Mouse (Mus musculus): ENCODE measurements at regions not wholly inside any gene's neighbourhood (a gene's known extent, or its start where the extent isn't known, plus 50 kb on each side); places are given as distances from the start of the nearest gene placed in this dataset.
"Not testable (repeated sequence)": the region's sequence is repeated elsewhere in the genome, so short reads cannot be mapped to it uniquely, and the experiment has no call there.

DNA sequence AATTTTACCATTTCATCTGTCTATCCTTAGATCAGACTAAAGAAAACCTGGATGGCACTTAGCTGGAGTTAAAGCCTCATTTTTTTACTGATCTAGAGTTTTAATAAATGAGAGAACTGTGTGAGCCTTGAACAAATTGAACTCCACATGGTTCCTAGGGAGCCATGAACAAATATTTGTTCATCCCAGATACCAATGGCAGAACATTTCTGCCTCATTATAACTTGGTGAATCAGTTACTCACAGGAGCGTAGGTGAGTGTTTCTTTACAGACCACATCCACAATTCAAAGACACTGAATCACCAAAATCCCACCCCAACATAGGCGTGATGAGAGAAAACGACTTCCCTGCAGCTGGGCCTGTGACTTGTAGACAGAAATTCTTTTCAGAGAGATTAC lies 295.4 kb upstream of the Ube2e3 start:
- no peaks in the 10 kb centered on the region for H3K36me3 ChIP-seq (ENCODE audit: control insufficient read depth, insufficient read depth)
- H3K4me1 ChIP-seq (ENCODE audit: control insufficient read depth, low read depth, low read length): no peaks in the 10 kb centered on the region
- 39% methylated on average over 3 of the region's 3 CpGs for WGBS (ENCODE audit: insufficient replicate concordance)
- no peak overlapping the region for H3K9ac ChIP-seq (ENCODE audit: low read depth, low read length)
- no peaks in the 10 kb centered on the region for H3K27me3 ChIP-seq (ENCODE audit: control insufficient read depth, insufficient read depth, low read depth, low read length)
- H3K4me3 ChIP-seq (ENCODE audit: low read depth, low read length): no peak overlapping the region
- no peaks in the 10 kb centered on the region for H3K9me3 ChIP-seq (replicated peaks; ENCODE audit: control insufficient read depth, low read length)
- H3K4me2 ChIP-seq (ENCODE audit: low read depth, low read length): no peak overlapping the region
- no peak overlapping the region for H3K27ac ChIP-seq (ENCODE audit: low read length)
- ATAC-seq (ENCODE audit: low read depth): no peak; the same call in 1 of the 2 replicates

DNA sequence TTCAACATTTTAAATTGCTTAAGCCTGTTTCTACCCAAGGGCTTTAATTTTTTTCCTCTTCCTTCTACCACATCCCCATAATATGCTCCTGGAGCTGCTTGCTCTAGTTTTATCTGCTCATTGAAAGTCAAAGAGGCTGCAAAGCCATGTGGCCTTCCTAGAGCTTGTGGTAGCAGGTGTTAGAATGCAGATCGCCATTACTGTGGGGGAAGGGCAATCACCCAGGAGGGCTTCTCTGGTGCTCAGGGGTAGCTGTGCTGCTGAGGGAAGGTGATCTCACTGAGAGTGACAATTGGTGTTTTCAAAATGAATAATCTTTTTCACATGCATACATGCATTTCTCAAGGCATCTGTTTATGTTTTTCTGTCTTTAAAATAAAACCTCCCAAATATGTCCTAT lies 309.8 kb upstream of the Ube2e3 start:
- 57% methylated on average over 1 of the region's 1 CpGs for WGBS (ENCODE audit: insufficient replicate concordance)
- Histone ChIP-seq H3K27ac (ENCODE audit: low read length) (no peak overlapping the region), H3K4me2 (ENCODE audit: low read depth, low read length) (no peak overlapping the region), H3K36me3 (ENCODE audit: control insufficient read depth, insufficient read depth) (no peaks in the 10 kb centered on the region), H3K9ac (ENCODE audit: low read depth, low read length) (no peak overlapping the region), H3K4me3 (ENCODE audit: low read depth, low read length) (no peak overlapping the region), H3K9me3 (replicated peaks; ENCODE audit: control insufficient read depth, low read length) (no peaks in the 10 kb centered on the region), H3K27me3 (ENCODE audit: control insufficient read depth, insufficient read depth, low read depth, low read length) (no peaks in the 10 kb centered on the region), H3K4me1 (ENCODE audit: control insufficient read depth, low read depth, low read length) (no peaks in the 10 kb centered on the region)
- no peak for ATAC-seq (ENCODE audit: low read depth)

DNA sequence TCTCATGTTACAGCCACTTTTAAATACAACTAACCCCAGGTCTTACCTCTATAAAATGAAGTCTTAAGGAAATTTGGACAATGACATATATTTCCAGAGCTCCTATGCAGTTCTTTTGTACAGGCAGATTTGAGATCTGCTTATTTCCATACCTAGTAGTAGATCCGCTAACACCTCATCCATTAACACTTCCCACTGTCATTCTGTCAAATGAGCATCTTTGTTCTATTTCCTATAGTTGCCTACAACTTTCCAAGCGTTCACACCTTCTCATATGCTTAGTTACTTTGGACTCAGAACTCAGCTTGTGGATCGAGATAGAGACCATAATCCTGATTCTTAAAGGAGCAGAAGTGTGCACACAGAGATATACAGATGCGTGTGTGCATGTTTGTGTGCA lies 316.8 kb upstream of the Ube2e3 start:
- no peaks in the 10 kb centered on the region for H3K36me3 ChIP-seq (ENCODE audit: control insufficient read depth, insufficient read depth)
- no peaks in the 10 kb centered on the region for H3K9me3 ChIP-seq (replicated peaks; ENCODE audit: control insufficient read depth, low read length)
- H3K4me3 ChIP-seq (ENCODE audit: low read depth, low read length): no peak overlapping the region
- H3K9ac ChIP-seq (ENCODE audit: low read depth, low read length): no peak overlapping the region
- ATAC-seq (ENCODE audit: low read depth): no peak
- H3K4me2 ChIP-seq (ENCODE audit: low read depth, low read length): no peak overlapping the region
- H3K27me3 ChIP-seq (ENCODE audit: control insufficient read depth, insufficient read depth, low read depth, low read length): no peaks in the 10 kb centered on the region
- H3K4me1 ChIP-seq (ENCODE audit: control insufficient read depth, low read depth, low read length): no peaks in the 10 kb centered on the region
- H3K27ac ChIP-seq (ENCODE audit: low read length): no peak overlapping the region
- 61% methylated on average over 4 of the region's 4 CpGs for WGBS (ENCODE audit: insufficient replicate concordance)

DNA sequence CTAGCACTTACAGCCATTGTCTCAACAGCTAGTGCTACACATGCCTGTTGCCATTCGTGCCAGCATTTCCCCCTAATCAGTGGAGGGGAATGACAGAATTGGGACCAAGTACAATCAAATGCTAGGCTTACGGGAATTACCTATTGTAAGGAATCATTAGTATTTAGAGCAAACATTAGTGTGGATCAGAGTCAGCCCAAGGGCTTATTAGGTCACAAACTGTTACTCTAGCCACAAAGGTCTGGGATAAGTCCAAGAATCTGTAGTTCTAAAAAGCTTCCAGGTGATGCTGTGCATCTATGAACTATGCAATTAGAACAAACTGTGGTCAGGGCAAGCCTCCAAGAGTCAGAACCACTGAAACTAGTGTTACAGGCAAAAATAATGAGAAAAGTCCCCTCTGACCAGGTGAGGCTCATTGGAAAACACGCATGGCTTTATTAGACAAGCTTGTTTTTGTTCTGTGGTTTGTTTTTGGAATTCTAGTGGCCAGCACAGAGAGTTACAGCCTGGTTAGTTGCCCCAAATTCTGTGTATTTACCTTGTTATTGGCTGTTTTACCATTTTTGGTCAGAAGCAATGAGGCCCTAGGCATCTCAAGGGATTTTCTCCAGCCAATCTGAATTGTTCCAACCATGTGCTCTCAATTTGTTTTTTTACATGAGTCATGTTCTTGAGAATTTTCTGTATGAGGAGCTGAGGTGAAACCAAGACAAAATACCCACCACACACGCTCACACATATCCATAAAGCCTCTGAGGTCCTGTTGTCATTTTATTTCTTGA lies 319.0 kb upstream of the Ube2e3 start:
- Histone ChIP-seq H3K27me3 (ENCODE audit: control insufficient read depth, insufficient read depth, low read depth, low read length) (no peaks in the 10 kb centered on the region), H3K27ac (ENCODE audit: low read length) (no peak overlapping the region), H3K9me3 (replicated peaks; ENCODE audit: control insufficient read depth, low read length) (no peaks in the 10 kb centered on the region), H3K9ac (ENCODE audit: low read depth, low read length) (no peak overlapping the region), H3K36me3 (ENCODE audit: control insufficient read depth, insufficient read depth) (no peaks in the 10 kb centered on the region), H3K4me1 (ENCODE audit: control insufficient read depth, low read depth, low read length) (no peaks in the 10 kb centered on the region), H3K4me2 (ENCODE audit: low read depth, low read length) (no peak overlapping the region), H3K4me3 (ENCODE audit: low read depth, low read length) (no peak overlapping the region)
- WGBS (ENCODE audit: insufficient replicate concordance): 60% methylated on average over 4 of the region's 4 CpGs
- ATAC-seq (ENCODE audit: low read depth): no peak

DNA sequence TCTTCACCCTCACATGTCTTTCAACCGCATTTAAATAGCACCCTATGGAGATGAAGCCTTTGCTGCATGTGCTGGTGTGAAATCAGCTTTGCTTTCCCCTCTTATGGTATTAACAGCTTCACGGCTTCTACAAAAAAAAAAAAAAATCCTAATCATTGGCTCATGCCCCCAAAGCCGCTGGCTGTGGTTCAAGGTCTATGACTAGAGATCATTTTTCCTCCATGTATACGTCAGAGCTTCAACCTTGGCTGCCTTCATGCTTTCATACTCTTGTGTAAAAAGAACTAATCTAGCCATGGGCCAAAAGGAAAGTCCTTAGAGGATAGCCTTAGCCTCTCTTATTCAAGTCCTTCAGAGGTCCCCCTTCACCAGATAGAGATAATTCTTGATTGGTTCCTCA lies 320.6 kb upstream of the Ube2e3 start:
- H3K9ac ChIP-seq (ENCODE audit: low read depth, low read length): no peak overlapping the region
- WGBS (ENCODE audit: insufficient replicate concordance): 56% methylated on average over 4 of the region's 4 CpGs
- no peak overlapping the region for H3K4me2 ChIP-seq (ENCODE audit: low read depth, low read length)
- no peaks in the 10 kb centered on the region for H3K9me3 ChIP-seq (replicated peaks; ENCODE audit: control insufficient read depth, low read length)
- H3K27ac ChIP-seq (ENCODE audit: low read length): no peak overlapping the region
- H3K36me3 ChIP-seq (ENCODE audit: control insufficient read depth, insufficient read depth): no peaks in the 10 kb centered on the region
- no peak for ATAC-seq (ENCODE audit: low read depth)
- H3K4me3 ChIP-seq (ENCODE audit: low read depth, low read length): no peak overlapping the region
- no peaks in the 10 kb centered on the region for H3K4me1 ChIP-seq (ENCODE audit: control insufficient read depth, low read depth, low read length)
- H3K27me3 ChIP-seq (ENCODE audit: control insufficient read depth, insufficient read depth, low read depth, low read length): no peaks in the 10 kb centered on the region

DNA sequence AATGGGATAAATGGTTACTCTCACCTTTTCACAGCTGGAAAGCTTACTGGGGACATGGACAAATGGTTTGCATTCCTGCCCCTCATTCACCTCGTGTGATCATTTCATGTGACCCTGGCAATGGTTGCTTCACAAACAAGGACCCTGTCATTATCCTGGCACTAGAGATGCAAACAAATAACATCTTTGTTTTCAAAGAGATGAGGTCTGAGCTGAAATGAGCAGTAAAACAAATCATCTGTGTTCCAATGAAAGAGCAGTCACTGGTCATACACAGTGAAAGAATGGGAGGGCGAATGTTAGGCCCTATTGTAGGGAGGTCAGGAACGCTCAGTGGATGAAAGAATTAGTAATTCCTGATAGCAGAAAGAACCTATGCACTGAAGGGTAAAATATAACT lies 327.5 kb upstream of the Ube2e3 start:
- 49% methylated on average over 3 of the region's 3 CpGs for WGBS (ENCODE audit: insufficient replicate concordance)
- Histone ChIP-seq H3K4me2 (ENCODE audit: low read depth, low read length) (no peak overlapping the region), H3K9ac (ENCODE audit: low read depth, low read length) (no peak overlapping the region), H3K9me3 (replicated peaks; ENCODE audit: control insufficient read depth, low read length) (no peaks in the 10 kb centered on the region), H3K4me3 (ENCODE audit: low read depth, low read length) (no peak overlapping the region), H3K36me3 (ENCODE audit: control insufficient read depth, insufficient read depth) (no peaks in the 10 kb centered on the region), H3K27ac (ENCODE audit: low read length) (no peak overlapping the region), H3K27me3 (ENCODE audit: control insufficient read depth, insufficient read depth, low read depth, low read length) (no peaks in the 10 kb centered on the region), H3K4me1 (ENCODE audit: control insufficient read depth, low read depth, low read length) (no peaks in the 10 kb centered on the region)
- no peak for ATAC-seq (ENCODE audit: low read depth)

DNA sequence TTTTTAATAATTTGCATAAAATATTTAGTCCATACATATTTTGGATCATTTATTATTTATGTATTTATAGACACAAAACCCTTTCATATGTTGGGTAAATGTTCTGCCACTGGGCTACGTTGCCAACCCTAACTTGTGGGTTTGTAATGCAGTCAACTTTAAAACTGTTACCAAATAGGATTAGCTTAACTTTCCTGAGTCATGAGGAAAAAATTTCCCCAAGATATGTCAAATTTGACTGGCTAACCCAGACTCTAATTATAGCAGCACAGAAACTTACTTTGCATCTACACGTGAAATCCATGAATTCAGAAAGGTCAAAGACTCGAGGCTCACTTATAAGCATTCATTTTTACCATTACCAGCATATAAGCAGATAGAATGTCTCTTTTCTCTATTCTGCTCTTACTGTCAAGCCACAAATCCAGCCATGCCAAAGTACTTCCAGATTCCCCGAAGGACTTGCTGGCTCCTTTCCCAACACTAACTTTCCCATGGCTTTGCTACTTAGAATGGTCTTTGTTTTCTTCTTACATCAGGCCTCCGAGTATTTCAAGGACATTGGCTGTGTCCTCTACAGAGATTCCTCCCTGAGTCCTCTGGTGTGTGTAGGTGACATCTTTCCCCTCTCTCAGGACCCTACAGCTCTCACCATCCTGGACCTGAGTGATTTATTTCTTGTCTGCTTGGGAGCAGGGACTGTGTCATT lies 328.2 kb upstream of the Ube2e3 start:
- Histone ChIP-seq H3K4me3 (ENCODE audit: low read depth, low read length) (no peak overlapping the region), H3K27me3 (ENCODE audit: control insufficient read depth, insufficient read depth, low read depth, low read length) (no peaks in the 10 kb centered on the region), H3K4me1 (ENCODE audit: control insufficient read depth, low read depth, low read length) (no peaks in the 10 kb centered on the region), H3K36me3 (ENCODE audit: control insufficient read depth, insufficient read depth) (no peaks in the 10 kb centered on the region), H3K4me2 (ENCODE audit: low read depth, low read length) (no peak overlapping the region), H3K27ac (ENCODE audit: low read length) (no peak overlapping the region), H3K9me3 (replicated peaks; ENCODE audit: control insufficient read depth, low read length) (no peaks in the 10 kb centered on the region), H3K9ac (ENCODE audit: low read depth, low read length) (no peak overlapping the region)
- WGBS (ENCODE audit: insufficient replicate concordance): 51% methylated on average over 5 of the region's 5 CpGs
- no peak for ATAC-seq (ENCODE audit: low read depth)

DNA sequence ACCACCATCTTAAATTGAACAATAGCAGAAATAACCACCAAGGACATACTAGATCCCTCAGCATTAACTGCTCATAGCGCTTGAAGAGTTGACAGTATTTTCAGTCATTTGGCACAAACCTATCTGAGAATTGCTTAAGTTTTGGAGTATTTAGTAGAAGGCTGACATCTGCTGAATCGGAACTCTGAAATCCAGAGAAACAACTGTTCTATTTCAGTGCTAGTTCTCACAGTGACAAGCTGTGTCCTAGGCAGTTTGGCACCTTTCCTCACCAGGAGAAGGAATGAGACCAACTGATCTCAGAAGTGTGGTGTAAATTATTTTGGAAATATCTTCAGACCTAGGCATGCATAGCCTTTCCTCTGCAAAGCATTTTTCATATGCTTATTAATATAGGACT lies 330.4 kb upstream of the Ube2e3 start:
- 73% methylated on average over 2 of the region's 2 CpGs for WGBS (ENCODE audit: insufficient replicate concordance)
- ATAC-seq (ENCODE audit: low read depth): no peak
- Histone ChIP-seq H3K27me3 (ENCODE audit: control insufficient read depth, insufficient read depth, low read depth, low read length) (no peaks in the 10 kb centered on the region), H3K9ac (ENCODE audit: low read depth, low read length) (no peak overlapping the region), H3K36me3 (ENCODE audit: control insufficient read depth, insufficient read depth) (no peaks in the 10 kb centered on the region), H3K4me2 (ENCODE audit: low read depth, low read length) (no peak overlapping the region), H3K27ac (ENCODE audit: low read length) (no peak overlapping the region), H3K4me3 (ENCODE audit: low read depth, low read length) (no peak overlapping the region), H3K4me1 (ENCODE audit: control insufficient read depth, low read depth, low read length) (no peaks in the 10 kb centered on the region), H3K9me3 (replicated peaks; ENCODE audit: control insufficient read depth, low read length) (no peaks in the 10 kb centered on the region)

DNA sequence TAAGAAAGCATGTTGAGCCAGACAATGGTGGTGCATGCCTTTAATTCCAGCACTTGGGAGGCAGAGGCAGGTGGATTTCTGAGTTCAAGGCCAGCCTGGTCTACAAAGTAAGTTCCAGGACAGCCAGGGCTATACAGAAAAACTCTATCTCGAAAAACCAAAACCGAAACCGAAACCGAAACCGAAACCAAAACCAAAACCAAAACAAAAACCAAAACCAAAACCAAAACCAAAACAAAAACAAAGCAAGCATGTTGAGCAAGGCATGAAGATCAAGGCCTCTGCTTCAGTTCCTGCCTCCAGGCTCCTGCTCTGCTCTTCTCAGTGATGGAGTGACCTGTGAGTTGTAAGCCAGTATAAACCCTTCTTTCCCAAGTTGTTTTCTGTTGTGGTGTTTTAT lies 334.0 kb upstream of the Ube2e3 start:
- H3K27me3 ChIP-seq (ENCODE audit: control insufficient read depth, insufficient read depth, low read depth, low read length); H3K4me1 ChIP-seq (ENCODE audit: control insufficient read depth, low read depth, low read length); H3K9ac ChIP-seq (ENCODE audit: low read depth, low read length); H3K27ac ChIP-seq (ENCODE audit: low read length); H3K9me3 ChIP-seq (replicated peaks; ENCODE audit: control insufficient read depth, low read length); H3K4me3 ChIP-seq (ENCODE audit: low read depth, low read length); ATAC-seq (ENCODE audit: low read depth); H3K36me3 ChIP-seq (ENCODE audit: control insufficient read depth, insufficient read depth); H3K4me2 ChIP-seq (ENCODE audit: low read depth, low read length): not testable (repeated sequence)
- 76% methylated on average over 5 of the region's 5 CpGs for WGBS (ENCODE audit: insufficient replicate concordance)
